Mouse (Mus musculus): Measurements from ENCODE around the gene Surf2.

GRCm38 (mm10) chr2:26941539-26941938, 25.4 kb downstream of the Surf2 start:
- TF ChIP-seq GATA1 (IDR thresholded peaks at IDR 0.05; ENCODE audit: borderline replicate concordance, low read length), result no peak
- TF ChIP-seq FLI1 (IDR thresholded peaks at IDR 0.05; ENCODE audit: low read length), result no peak
